Mouse (Mus musculus) liver, adult 2 months (tissue): ENCODE measurements around the gene Lmnb2. TPM values are rescaled to one million over a fixed set of nuclear protein-coding genes. Genes with fewer than 3 reads are reported as not detected.
A peak's percentile ranks its signal among the peaks of the same experiment; 100 is the strongest.

Experiments
- DNase-seq: peaks from one replicate; pipeline ENCODE4 v3.0.0-alpha.2; 2011; ENCODE audit warnings: low read depth, low spot score; ENCODE audit errors: extremely low read depth
- H3K27ac ChIP-seq: fragments of 200-500 bp; replicated peaks from 2 replicates; pipeline ENCODE4 v1.5.1; 2012; ENCODE audit warnings: low read depth, mild to moderate bottlenecking, control low read depth, inconsistent platforms, low read length; ENCODE audit not compliant: insufficient read depth
- H3K27me3 ChIP-seq: fragments of 200-500 bp; 2 replicates; pipeline ENCODE4 v1.6.1; 2012; ENCODE audit warnings: mild to moderate bottlenecking, moderate library complexity, low read length, inconsistent platforms; ENCODE audit not compliant: control insufficient read depth, insufficient read depth
- H3K36me3 ChIP-seq: fragments of 200-500 bp; 2 replicates; pipeline ENCODE4 v1.6.1; 2012; ENCODE audit warnings: low read length, inconsistent platforms; ENCODE audit not compliant: control insufficient read depth, insufficient read depth
- H3K4me1 ChIP-seq: fragments of 200-500 bp; 2 replicates; pipeline ENCODE4 v1.6.1; 2011; ENCODE audit warnings: low read length; ENCODE audit not compliant: control insufficient read depth, insufficient read depth
- H3K4me3 ChIP-seq: fragments of 200-500 bp; 2 replicates; pipeline ENCODE4 v1.5.1; 2011; ENCODE audit warnings: low read depth, mild to moderate bottlenecking, control low read depth, low read length, moderate library complexity; ENCODE audit not compliant: insufficient read depth
- H3K79me2 ChIP-seq: fragments of 200-500 bp; 2 replicates; pipeline ENCODE4 v1.6.1; 2012; ENCODE audit warnings: inconsistent platforms, mild to moderate bottlenecking, low read length, moderate library complexity; ENCODE audit not compliant: control insufficient read depth, insufficient read depth
- H3K9ac ChIP-seq: fragments of 200-500 bp; 2 replicates; pipeline ENCODE4 v1.6.1; 2012; ENCODE audit warnings: low read depth, mild to moderate bottlenecking, control low read depth, inconsistent platforms, low read length
- CTCF ChIP-seq: fragments of 200-500 bp; IDR thresholded peaks from 2 replicates; pipeline ENCODE4 v1.5.1; 2011; ENCODE audit warnings: low read depth, low read length, control low read depth
- POLR2A ChIP-seq: fragments of 200-500 bp; IDR thresholded peaks from 2 replicates; pipeline ENCODE4 v1.6.1; 2011; ENCODE audit warnings: low read length, control low read depth; ENCODE audit not compliant: insufficient read depth; ENCODE audit errors: extremely low read depth
- WGBS: fragments of 180-500 bp; shearing (Covaris S2); methylation state at CpG from one replicate; pipeline ENCODE4 v1.1.7; 2018; 5-methylcytosine and 5-hydroxymethylcytosine counted together
- polyA plus RNA-seq: library from polyadenylated mRNA; depleted of rRNA; stranded (reverse); fragments of >200 nt; gene quantifications from 2 replicates; pipeline ENCODE4 v1.2.3, GENCODE M21; 2012
- total RNA-seq: library from RNA; depleted of rRNA; stranded (reverse); fragments of >200 nt; gene quantifications from 2 replicates; pipeline ENCODE4 v1.2.3, GENCODE M21; 2014

The Lmnb2 gene
- total and polyA plus RNA-seq, 2 experiments: 3.3 to 6.6 TPM

- 17% methylated on average over 10 of the region's 10 CpGs for WGBS
- Histone ChIP-seq H3K4me1 (peaks cover 57% of the 10 kb centered on the region), H3K4me3 (no peak overlapping the region), H3K27ac (peak overlapping the region; percentile 93), H3K36me3 (no peaks in the 10 kb centered on the region), H3K9ac (peak overlapping the region; percentile 24), H3K79me2 (no peaks in the 10 kb centered on the region), H3K27me3 (no peaks in the 10 kb centered on the region)
- peak; percentile 96 for DNase-seq
- TF ChIP-seq POLR2A: no peak
- TF ChIP-seq CTCF: no peak
Measured at GRCm38 (mm10) chr10:80962051-80962472, 44.0 kb upstream of the Lmnb2 start.

DNA sequence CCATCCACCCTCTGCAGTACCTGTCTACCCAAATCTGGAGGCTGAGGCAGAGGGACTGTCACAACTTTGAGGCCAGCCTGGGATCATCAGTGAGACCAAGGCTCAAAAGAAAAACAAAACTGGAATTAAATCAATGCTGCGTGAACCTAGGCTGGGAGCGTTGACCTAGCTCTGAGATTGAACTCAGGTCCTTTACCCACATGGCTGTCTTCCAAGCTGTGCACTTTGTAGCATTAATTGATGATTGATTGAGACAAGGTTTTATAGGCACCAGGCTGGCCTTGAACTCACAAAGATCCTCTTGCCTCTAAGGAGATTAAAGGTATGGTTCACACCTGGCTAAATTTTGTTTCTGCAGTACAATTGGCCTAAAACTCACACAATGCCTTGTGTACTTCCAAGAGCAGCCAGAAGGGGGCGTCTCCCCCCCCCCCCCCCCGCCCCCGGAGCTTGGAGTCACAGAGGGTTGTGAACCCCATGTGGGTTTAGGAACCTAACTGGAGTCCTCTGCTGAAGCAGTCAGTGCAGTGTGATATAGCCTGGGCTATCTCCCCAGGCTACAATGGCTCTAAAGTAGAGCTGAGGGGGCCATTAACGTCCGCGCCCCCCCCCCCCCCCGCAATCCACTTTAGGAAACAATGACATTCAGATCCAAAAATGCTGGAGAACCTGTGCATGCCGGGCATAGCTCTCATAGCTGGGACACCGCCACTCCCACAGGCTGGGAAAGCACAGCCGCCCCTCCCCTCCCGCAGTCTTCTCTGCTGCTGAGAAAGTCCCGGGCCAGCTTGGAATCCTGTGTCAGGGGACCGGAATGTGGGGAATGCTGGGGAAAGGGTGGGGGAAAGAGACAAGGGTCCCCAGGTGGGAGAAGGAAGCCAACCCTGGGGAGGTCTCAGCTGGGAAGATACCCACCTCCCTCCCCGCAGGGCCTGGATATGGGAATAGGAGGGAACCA, 42.8 kb upstream of the Lmnb2 start:
- Histone ChIP-seq H3K36me3 (no peaks in the 10 kb centered on the region), H3K4me3 (no peak overlapping the region), H3K27ac (peak overlapping the region; percentile 5), H3K27me3 (no peaks in the 10 kb centered on the region), H3K4me1 (peaks cover 48% of the 10 kb centered on the region), H3K79me2 (no peaks in the 10 kb centered on the region), H3K9ac (no peak overlapping the region)
- DNase-seq: peak; percentile 97
- WGBS: 11% methylated on average over 16 of the region's 16 CpGs
- no peak for TF ChIP-seq POLR2A
- TF ChIP-seq CTCF: peak; percentile 29; the same call in 1 of the 2 replicates

GRCm38 (mm10) chr10:80958979-80959637, 41.1 kb upstream of the Lmnb2 start:
- whole genome bisulfite sequencing: 32% methylated on average over 5 of the region's 5 CpGs

DNA sequence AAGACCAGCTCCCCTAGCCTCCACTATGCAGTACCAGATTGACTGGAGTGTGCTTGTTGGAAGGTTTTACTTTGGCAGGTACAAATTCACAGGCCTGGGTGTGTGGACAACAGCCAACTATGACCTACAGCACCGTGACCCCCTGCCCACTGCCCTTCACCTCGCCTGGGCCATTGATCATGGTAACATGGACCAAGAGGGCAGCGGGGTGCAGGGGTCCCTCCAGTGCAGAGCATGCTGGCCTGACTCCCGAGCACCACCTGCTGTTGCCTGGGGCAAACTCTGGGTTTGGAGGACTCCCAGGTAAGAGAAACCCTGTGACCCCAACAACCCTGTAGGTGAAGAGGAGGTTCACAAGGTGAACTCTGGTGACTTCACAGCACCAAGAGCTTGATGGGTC, 39.7 kb upstream of the Lmnb2 start:
- TF ChIP-seq POLR2A: no peak
- TF ChIP-seq CTCF: peak; percentile 71
- Histone ChIP-seq H3K27me3 (no peaks in the 10 kb centered on the region), H3K4me1 (peaks cover 37% of the 10 kb centered on the region), H3K79me2 (no peaks in the 10 kb centered on the region), H3K4me3 (no peak overlapping the region), H3K27ac (no peak overlapping the region), H3K9ac (no peak overlapping the region), H3K36me3 (no peaks in the 10 kb centered on the region)
- 18% methylated on average over 4 of the region's 4 CpGs for WGBS
- peak; percentile 90 for DNase-seq

More at GRCm38 (mm10) chr10:80958979-80959637, 41.1 kb upstream of the Lmnb2 start:
- DNase-seq: peak; percentile 86
- Histone ChIP-seq H3K36me3 (no peaks in the 10 kb centered on the region), H3K4me3 (no peak overlapping the region), H3K27ac (peak overlapping the region; percentile 1; the same call in 1 of the 2 replicates), H3K4me1 (peaks cover 47% of the 10 kb centered on the region), H3K9ac (no peak overlapping the region), H3K27me3 (no peaks in the 10 kb centered on the region), H3K79me2 (no peaks in the 10 kb centered on the region)
- no peak for TF ChIP-seq POLR2A
- no peak for TF ChIP-seq CTCF

DNA sequence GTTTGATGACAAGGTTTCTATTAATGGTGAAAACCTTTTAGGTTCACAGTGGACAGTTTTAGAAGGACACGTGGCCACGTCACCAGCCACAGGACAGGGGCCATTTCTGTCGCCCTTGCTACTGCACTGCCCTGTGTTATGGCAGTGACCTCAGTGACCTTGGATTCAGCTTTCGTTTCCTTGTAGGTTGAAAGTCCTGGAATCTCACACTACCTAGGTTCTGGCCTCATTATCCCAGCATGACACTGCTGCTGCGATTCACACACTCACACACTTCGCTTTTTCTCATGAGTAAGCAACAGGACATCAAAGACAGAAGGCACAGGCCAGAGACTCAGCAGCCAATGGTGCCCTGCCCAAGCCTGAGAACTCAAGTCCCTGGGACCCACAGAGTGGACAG, 38.9 kb upstream of the Lmnb2 start:
- Histone ChIP-seq H3K4me1 (peaks cover 32% of the 10 kb centered on the region), H3K27me3 (no peaks in the 10 kb centered on the region), H3K4me3 (no peak overlapping the region), H3K36me3 (no peaks in the 10 kb centered on the region), H3K79me2 (no peaks in the 10 kb centered on the region), H3K27ac (no peak overlapping the region), H3K9ac (no peak overlapping the region)
- 67% methylated on average over 6 of the region's 6 CpGs for WGBS
- no peak for TF ChIP-seq POLR2A
- TF ChIP-seq CTCF: no peak
- DNase-seq: peak; percentile 59
